Mouse (Mus musculus): ENCODE measurements around the gene Atf4. TPM values are rescaled to one million over a fixed set of nuclear protein-coding genes. Genes with fewer than 3 reads are reported as not detected.

Atf4 gene
- polyA plus RNA-seq, 1 experiment from 2014 or later: 140 TPM

- DNase-seq (ENCODE audit: low spot score): peak; percentile 89
- H3K36me3 ChIP-seq (ENCODE audit: control insufficient read depth, insufficient read depth, low read length): peaks cover 58% of the 10 kb centered on the region
- WGBS: under 1% methylated on average over 27 of the region's 51 CpGs
- H3K9ac ChIP-seq (ENCODE audit: low read depth, low read length): peak overlapping the region; percentile 100
- H3K4me3 ChIP-seq (ENCODE audit: low read depth, low read length): peak overlapping the region; percentile 96
- ATAC-seq (ENCODE audit: low read depth): peak; percentile 19
- H3K27ac ChIP-seq (replicated peaks; ENCODE audit: low read depth, low read length): peak overlapping the region; percentile 94
- no peaks in the 10 kb centered on the region for H3K27me3 ChIP-seq (replicated peaks; ENCODE audit: control insufficient read depth, insufficient read depth, low read length)
- peaks cover 13% of the 10 kb centered on the region for H3K4me1 ChIP-seq (ENCODE audit: control insufficient read depth, insufficient read depth, low read length)
- H3K9me3 ChIP-seq (ENCODE audit: control insufficient read depth, low read length): no peaks in the 10 kb centered on the region
- peak overlapping the region; percentile 94 for H3K4me2 ChIP-seq (ENCODE audit: low read depth, low read length)
Observed at GRCm38 (mm10) chr15:80255646-80256121, 700 bp downstream of the Atf4 start.

GRCm38 (mm10) chr15:80256242-80256641 is 1.3 kb downstream of the Atf4 start:
- H3K4me2 ChIP-seq (ENCODE audit: low read depth, low read length): peak overlapping the region; percentile 94
- H3K9ac ChIP-seq (ENCODE audit: low read depth, low read length): peak overlapping the region; percentile 100
- WGBS: 8% methylated on average over 16 of the region's 16 CpGs
- H3K27me3 ChIP-seq (replicated peaks; ENCODE audit: control insufficient read depth, insufficient read depth, low read length): no peaks in the 10 kb centered on the region
- peak overlapping the region; percentile 96 for H3K4me3 ChIP-seq (ENCODE audit: low read depth, low read length)
- H3K9me3 ChIP-seq (ENCODE audit: control insufficient read depth, low read length): no peaks in the 10 kb centered on the region
- no peak for DNase-seq (ENCODE audit: low spot score)
- H3K36me3 ChIP-seq (ENCODE audit: control insufficient read depth, insufficient read depth, low read length): peaks cover 56% of the 10 kb centered on the region
- peak overlapping the region; percentile 94 for H3K27ac ChIP-seq (replicated peaks; ENCODE audit: low read depth, low read length)
- peaks cover 13% of the 10 kb centered on the region for H3K4me1 ChIP-seq (ENCODE audit: control insufficient read depth, insufficient read depth, low read length)
- no peak for ATAC-seq (ENCODE audit: low read depth)

GRCm38 (mm10) chr15:80256656-80257601 is 1.9 kb downstream of the Atf4 start:
- ATAC-seq (ENCODE audit: low read depth) (no peak), DNase-seq (ENCODE audit: low spot score) (no peak)
- Histone ChIP-seq H3K9ac (ENCODE audit: low read depth, low read length) (peak overlapping the region; percentile 100), H3K36me3 (ENCODE audit: control insufficient read depth, insufficient read depth, low read length) (peaks cover 52% of the 10 kb centered on the region), H3K4me3 (ENCODE audit: low read depth, low read length) (peak overlapping the region; percentile 96), H3K27ac (replicated peaks; ENCODE audit: low read depth, low read length) (peak overlapping the region; percentile 94), H3K4me1 (ENCODE audit: control insufficient read depth, insufficient read depth, low read length) (peaks cover 13% of the 10 kb centered on the region), H3K4me2 (ENCODE audit: low read depth, low read length) (peak overlapping the region; percentile 94), H3K27me3 (replicated peaks; ENCODE audit: control insufficient read depth, insufficient read depth, low read length) (no peaks in the 10 kb centered on the region), H3K9me3 (ENCODE audit: control insufficient read depth, low read length) (no peaks in the 10 kb centered on the region)
- 51% methylated on average over 12 of the region's 12 CpGs for WGBS

GRCm38 (mm10) chr15:80257602-80258239 is 2.7 kb downstream of the Atf4 start:
- no peaks in the 10 kb centered on the region for H3K9me3 ChIP-seq (ENCODE audit: control insufficient read depth, low read length)
- H3K9ac ChIP-seq (ENCODE audit: low read depth, low read length): no peak overlapping the region
- H3K27me3 ChIP-seq (replicated peaks; ENCODE audit: control insufficient read depth, insufficient read depth, low read length): no peaks in the 10 kb centered on the region
- peak overlapping the region; percentile 94 for H3K27ac ChIP-seq (replicated peaks; ENCODE audit: low read depth, low read length)
- H3K4me2 ChIP-seq (ENCODE audit: low read depth, low read length): peak overlapping the region; percentile 94; the same call in 1 of the 2 replicates
- H3K4me1 ChIP-seq (ENCODE audit: control insufficient read depth, insufficient read depth, low read length): peaks cover 13% of the 10 kb centered on the region
- DNase-seq (ENCODE audit: low spot score) (peak; percentile 81), ATAC-seq (ENCODE audit: low read depth) (no peak; the same call in 1 of the 2 replicates)
- peak overlapping the region; percentile 96 for H3K4me3 ChIP-seq (ENCODE audit: low read depth, low read length)
- 22% methylated on average over 4 of the region's 4 CpGs for WGBS
- H3K36me3 ChIP-seq (ENCODE audit: control insufficient read depth, insufficient read depth, low read length): peaks cover 52% of the 10 kb centered on the region

DNA sequence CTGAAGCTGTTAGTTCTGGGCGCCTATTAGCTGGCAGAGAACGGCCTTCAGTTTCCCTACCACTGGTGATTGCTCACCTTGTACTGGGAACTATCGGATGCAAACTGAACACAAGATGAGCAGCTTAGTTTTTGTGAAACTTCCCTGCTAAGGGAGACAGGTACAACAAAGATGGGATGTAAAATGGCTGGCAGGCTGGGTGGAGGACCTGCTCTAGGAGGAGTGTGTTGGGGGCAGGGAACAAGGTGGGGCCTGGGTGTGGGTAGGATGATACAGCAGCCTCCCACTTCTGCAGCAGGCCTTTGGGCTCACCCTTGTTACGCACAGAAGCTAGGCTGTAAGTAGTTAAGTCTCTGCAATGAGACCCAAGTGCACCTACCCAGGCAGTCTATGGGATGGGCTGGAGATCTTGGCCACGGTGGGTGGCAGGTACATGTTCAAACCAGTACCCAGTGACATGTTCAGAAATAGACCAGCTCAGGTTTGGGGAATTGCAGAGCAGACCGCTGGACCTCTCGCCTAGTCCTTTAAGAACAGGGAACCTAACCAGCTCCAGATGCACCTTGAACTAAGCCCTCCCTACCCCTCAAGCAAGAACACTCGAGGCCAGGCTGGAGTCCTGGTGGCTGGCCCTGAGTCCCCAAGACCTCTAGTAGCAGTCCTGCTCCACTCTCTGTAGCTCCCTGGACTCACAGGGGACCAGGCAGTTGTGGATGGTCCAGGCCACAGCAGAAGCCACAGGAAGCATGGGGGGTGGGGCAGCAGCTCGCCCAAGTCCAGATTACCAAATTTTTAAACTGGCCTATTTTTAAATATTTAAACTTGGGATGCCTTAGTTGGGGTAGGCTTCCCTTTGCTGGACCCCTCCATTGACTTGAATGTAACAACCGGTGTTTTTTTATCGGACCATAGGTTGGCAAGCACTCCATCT is 3.5 kb downstream of the Atf4 start:
- H3K36me3 ChIP-seq (ENCODE audit: control insufficient read depth, insufficient read depth, low read length): peaks cover 52% of the 10 kb centered on the region
- WGBS: 42% methylated on average over 11 of the region's 11 CpGs
- no peak for ATAC-seq (ENCODE audit: low read depth)
- peak overlapping the region; percentile 94 for H3K27ac ChIP-seq (replicated peaks; ENCODE audit: low read depth, low read length)
- H3K27me3 ChIP-seq (replicated peaks; ENCODE audit: control insufficient read depth, insufficient read depth, low read length): no peaks in the 10 kb centered on the region
- 0 out of 2 replicates have a peak overlapping the region, but pooled peaks have one; percentile 94 for H3K4me2 ChIP-seq (ENCODE audit: low read depth, low read length)
- H3K9me3 ChIP-seq (ENCODE audit: control insufficient read depth, low read length): no peaks in the 10 kb centered on the region
- 0 out of 2 replicates have a peak overlapping the region, but pooled peaks have one; percentile 5 for H3K9ac ChIP-seq (ENCODE audit: low read depth, low read length)
- peak; percentile 23 for DNase-seq (ENCODE audit: low spot score)
- H3K4me1 ChIP-seq (ENCODE audit: control insufficient read depth, insufficient read depth, low read length): peaks cover 16% of the 10 kb centered on the region
- peak overlapping the region; percentile 13; the same call in 1 of the 2 replicates for H3K4me3 ChIP-seq (ENCODE audit: low read depth, low read length)

DNA sequence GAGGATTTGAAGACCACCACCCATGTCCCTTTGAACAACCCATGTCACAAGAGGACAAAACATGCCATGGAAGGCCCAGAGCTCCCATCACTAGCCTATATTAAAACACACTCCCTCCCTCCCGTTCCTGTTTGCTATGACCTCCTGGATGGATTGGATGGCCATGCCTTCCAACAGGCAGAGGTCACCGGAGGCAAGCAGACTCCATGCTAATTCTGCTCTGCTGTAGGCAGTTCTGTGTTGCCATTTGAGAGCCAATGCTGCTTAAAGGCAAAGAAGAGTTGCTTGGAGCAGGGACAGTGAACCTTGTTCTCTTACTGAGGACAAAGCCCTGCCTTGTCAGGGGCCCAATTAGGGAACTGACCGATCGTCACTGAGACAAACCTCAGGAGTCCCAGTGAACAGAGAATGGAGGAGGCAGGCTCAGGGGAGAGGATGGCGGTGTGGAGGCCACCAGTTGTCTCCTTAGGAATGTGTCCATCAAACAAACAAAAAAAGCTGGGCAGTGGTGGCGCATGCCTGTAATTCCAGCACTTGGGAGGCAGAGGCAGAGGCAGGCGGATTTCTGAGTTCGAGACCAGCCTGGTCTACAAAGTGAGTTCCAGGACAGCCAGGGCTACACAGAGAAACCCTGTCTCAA is 4.5 kb downstream of the Atf4 start:
- H3K27me3 ChIP-seq (replicated peaks; ENCODE audit: control insufficient read depth, insufficient read depth, low read length): no peaks in the 10 kb centered on the region
- ATAC-seq (ENCODE audit: low read depth): no peak
- no peak overlapping the region for H3K27ac ChIP-seq (replicated peaks; ENCODE audit: low read depth, low read length)
- no peak overlapping the region for H3K9ac ChIP-seq (ENCODE audit: low read depth, low read length)
- H3K4me2 ChIP-seq (ENCODE audit: low read depth, low read length): no peak overlapping the region
- peaks cover 10% of the 10 kb centered on the region for H3K4me1 ChIP-seq (ENCODE audit: control insufficient read depth, insufficient read depth, low read length)
- 66% methylated on average over 8 of the region's 8 CpGs for WGBS
- peaks cover 52% of the 10 kb centered on the region for H3K36me3 ChIP-seq (ENCODE audit: control insufficient read depth, insufficient read depth, low read length)
- DNase-seq (ENCODE audit: low spot score): no peak
- H3K4me3 ChIP-seq (ENCODE audit: low read depth, low read length): no peak overlapping the region
- no peaks in the 10 kb centered on the region for H3K9me3 ChIP-seq (ENCODE audit: control insufficient read depth, low read length)

DNA sequence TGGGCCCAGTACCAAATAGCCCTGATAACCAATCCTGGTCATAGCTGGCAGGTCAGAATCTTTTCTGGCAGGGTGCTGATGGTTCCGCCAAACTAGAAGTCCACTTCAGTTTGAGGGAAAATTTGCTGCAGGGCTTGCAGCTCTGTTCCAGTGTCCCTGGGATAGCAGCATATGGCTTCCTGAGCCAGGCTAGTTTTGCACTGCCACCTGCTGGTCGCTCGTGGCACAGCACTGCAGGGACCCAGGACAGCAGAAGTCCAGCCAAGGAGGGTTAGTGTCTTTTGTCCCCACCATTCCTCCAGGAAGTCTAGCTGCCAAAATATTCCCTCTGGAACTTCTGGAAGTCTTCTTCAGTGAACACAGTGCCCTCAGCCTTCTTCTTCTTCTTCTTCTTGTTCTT is 5.7 kb downstream of the Atf4 start:
- DNase-seq (ENCODE audit: low spot score) (peak; percentile 82), ATAC-seq (ENCODE audit: low read depth) (no peak)
- Histone ChIP-seq H3K27me3 (replicated peaks; ENCODE audit: control insufficient read depth, insufficient read depth, low read length) (no peaks in the 10 kb centered on the region), H3K4me1 (ENCODE audit: control insufficient read depth, insufficient read depth, low read length) (peaks cover 10% of the 10 kb centered on the region), H3K27ac (replicated peaks; ENCODE audit: low read depth, low read length) (no peak overlapping the region), H3K9ac (ENCODE audit: low read depth, low read length) (no peak overlapping the region), H3K9me3 (ENCODE audit: control insufficient read depth, low read length) (no peaks in the 10 kb centered on the region), H3K4me3 (ENCODE audit: low read depth, low read length) (no peak overlapping the region), H3K4me2 (ENCODE audit: low read depth, low read length) (no peak overlapping the region), H3K36me3 (ENCODE audit: control insufficient read depth, insufficient read depth, low read length) (peaks cover 52% of the 10 kb centered on the region)
- WGBS: 11% methylated on average over 3 of the region's 3 CpGs

Measured in embryonic facial prominence, embryonic 14.5 days (tissue).